Mouse (Mus musculus) lung, postnatal 0 days (tissue): Measurements from ENCODE around the gene Clspn.

Experiments used
- CTCF ChIP-seq: IDR thresholded peaks from 2 replicates; pipeline ENCODE4 v1.5.1; 2016; ENCODE audit warnings: antibody characterized with exemption, mild to moderate bottlenecking
- EP300 ChIP-seq: IDR thresholded peaks from 2 replicates; pipeline ENCODE4 v1.6.1; 2016; ENCODE audit warnings: antibody characterized with exemption, mild to moderate bottlenecking, control low read depth

- TF ChIP-seq CTCF (no peak), EP300 (no peak)
These were observed 53.0 kb downstream of the Clspn start, which contains the start of gene 5730409E04Rik for GRCm38 (mm10) chr4:126609606-126610181.
